Mouse (Mus musculus): ENCODE data around the gene Amot. TPM values are rescaled to one million over a fixed set of nuclear protein-coding genes. Genes with fewer than 3 reads are reported as not detected.

The Amot gene
- total RNA-seq (2017) = 5.6 and 8.4 TPM in 2 replicates

DNA sequence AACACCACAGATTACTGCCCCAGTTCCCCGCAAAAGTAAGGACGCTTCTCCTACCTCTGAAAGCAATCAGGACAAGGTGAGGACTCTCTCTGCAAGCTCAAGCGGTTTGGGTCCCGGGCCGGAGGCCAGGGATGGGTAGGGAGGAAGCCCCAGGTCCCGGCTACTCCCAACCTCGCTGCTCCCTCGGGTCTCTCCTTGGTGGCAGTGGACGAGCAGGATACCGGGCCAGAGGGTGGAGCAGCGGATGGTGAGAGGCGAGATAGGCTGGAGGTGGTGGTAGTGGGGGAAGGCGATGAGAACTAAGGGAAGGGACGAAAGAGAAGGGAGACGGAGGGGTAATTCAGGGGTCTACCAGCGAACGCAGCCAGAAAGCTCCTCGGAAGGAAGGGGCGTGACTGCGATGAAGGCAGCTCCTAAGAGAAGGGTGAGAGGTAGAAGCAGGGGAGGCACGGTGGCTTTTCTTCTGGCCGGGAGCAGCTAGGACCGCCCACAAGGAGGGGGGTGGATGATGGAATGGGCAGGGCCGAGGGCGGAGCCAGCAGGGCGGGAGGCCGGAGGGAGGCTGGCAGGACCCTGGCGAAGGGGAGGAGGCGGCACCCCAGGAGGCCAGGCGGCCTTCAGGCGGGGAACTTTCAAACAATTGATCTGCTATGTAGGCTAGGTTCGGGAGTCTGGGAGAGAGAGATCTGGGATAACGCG, at the start of gene Amot:
Gene Amot (minus strand): TSS at position 465 of the 699 bp plus-strand sequence.
- peak; percentile 82 to 92 for ATAC-seq (replicated peaks in 1 of 2; ENCODE audit: insufficient read depth in 1 of 2, low FRiP score in 2 of 2, low TSS enrichment in 1 of 2, low read depth in 1 of 2, poor library complexity in 2 of 2, severe bottlenecking in 2 of 2)

DNA sequence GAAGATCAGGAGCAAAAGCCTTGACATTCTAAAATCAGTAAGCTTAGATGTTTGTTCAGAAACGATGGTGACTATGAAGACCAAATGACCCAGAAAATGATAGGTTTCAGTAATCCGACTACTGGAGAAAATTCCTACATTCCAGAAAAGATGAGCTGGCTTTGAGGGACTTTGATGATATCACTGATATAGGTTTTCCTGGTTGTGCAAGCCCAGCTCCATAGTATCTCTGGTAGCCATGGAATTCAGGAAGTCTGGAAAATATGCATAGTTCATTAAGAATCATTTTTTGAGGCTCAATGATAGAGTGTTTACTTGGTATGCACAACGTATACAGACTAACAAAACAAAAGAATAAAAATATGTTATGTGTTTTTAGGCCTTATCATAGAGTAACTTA, 40.1 kb upstream of the Amot start:
- ATAC-seq (replicated peaks in 1 of 2; ENCODE audit: insufficient read depth in 1 of 2, low FRiP score in 2 of 2, low TSS enrichment in 1 of 2, low read depth in 1 of 2, poor library complexity in 2 of 2, severe bottlenecking in 2 of 2) = no peak

DNA sequence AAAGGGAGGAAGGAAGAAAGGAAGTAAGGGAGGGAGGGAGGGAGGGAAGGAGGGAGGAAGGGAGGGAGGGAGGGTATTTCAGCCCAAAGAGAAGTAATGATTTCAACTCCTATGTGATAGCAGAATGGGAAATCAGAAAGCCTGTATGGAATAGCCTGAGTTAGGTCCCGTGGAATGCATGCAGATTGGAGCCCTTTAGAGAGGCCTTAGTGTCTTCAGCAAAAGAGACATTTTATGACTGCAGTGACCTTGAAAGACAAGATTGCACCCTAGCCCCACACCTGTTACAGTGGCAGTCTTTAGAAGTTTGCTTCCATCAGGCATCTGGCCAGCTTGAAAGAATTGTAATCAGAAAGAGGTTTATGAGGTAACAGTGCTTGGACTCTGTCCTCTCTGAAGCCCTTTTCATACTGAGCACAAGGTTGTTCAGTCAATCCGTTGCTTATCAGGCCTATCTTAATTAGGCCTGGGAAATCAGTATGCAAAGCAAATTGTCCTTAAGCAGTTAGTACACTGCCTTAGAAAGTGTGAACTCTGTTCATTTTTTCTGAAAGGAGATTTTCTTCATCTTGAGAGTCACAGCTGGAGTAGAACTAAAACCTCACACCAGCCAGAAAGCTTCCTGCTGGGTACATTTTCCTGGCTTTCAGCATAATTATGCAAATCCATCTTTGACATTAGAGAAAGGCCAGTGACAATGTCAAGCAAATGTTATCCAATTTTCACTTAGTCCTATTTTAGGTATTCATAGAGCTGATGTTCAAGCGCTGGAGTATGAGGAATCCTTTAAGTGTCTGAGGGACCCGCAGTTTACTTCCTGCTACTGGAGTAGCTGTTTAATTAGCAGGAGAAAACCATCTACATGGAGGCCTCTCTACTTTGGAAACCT, 38.9 kb upstream of the Amot start:
- no peak for ATAC-seq (replicated peaks in 1 of 2; ENCODE audit: insufficient read depth in 1 of 2, low FRiP score in 2 of 2, low TSS enrichment in 1 of 2, low read depth in 1 of 2, poor library complexity in 2 of 2, severe bottlenecking in 2 of 2)

DNA sequence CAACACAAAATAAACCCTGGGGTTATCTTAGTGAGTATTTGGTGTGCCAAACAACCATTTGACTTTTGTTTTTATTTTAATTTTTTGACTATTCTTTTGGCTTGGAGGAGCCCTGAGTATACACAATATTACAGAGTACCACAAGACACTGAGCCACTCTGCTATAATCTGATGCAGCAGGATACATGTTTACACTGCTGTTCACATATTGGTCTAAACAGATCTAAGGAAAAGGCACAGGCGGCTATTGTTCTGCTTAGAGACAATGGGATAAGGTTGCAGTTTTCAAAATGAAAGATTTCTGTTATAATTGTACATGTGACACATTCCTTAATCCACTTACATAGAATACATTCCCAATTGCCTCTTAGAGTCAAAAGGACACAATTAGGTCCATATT, 36.1 kb upstream of the Amot start:
- no peak for ATAC-seq (replicated peaks in 1 of 2; ENCODE audit: insufficient read depth in 1 of 2, low FRiP score in 2 of 2, low TSS enrichment in 1 of 2, low read depth in 1 of 2, poor library complexity in 2 of 2, severe bottlenecking in 2 of 2)

DNA sequence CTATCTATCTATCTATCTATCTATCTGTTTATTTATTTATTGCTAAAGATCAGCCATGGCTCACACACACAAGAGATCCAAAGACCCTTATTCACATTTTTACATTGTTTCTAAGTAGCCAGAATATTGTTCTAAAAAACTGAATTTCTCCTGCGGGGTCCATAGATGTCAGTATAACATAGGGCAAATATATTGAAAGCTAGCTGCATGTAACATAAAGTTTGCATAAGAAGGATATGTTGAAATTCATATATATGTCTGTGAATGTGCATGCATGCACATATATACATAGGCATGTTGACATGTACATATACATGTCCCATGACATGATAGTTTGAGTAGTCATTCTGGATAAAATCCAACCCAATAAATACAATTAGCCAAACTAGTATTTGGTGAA, 35.3 kb upstream of the Amot start:
- no peak for ATAC-seq (replicated peaks in 1 of 2; ENCODE audit: insufficient read depth in 1 of 2, low FRiP score in 2 of 2, low TSS enrichment in 1 of 2, low read depth in 1 of 2, poor library complexity in 2 of 2, severe bottlenecking in 2 of 2)

DNA sequence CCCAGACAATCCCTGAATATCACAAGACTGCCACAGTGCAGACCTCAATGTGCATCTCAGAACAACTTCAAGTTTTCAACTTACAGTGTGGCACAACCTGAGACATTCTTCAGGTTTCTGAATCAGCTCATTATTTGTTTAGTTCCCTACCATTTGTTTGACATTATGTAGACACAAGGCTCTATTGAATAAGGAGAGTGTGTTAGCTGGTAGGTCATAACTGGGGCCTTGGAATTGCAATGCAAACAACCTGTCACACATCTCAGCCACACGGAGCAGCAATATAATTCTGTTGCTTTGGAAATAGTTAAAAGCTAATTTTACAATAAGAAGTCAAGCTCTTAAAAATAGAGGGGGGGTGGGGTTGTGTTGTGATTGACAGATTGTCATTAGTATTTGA, 24.6 kb upstream of the Amot start:
- ATAC-seq (replicated peaks in 1 of 2; ENCODE audit: insufficient read depth in 1 of 2, low FRiP score in 2 of 2, low TSS enrichment in 1 of 2, low read depth in 1 of 2, poor library complexity in 2 of 2, severe bottlenecking in 2 of 2) = no peak

DNA sequence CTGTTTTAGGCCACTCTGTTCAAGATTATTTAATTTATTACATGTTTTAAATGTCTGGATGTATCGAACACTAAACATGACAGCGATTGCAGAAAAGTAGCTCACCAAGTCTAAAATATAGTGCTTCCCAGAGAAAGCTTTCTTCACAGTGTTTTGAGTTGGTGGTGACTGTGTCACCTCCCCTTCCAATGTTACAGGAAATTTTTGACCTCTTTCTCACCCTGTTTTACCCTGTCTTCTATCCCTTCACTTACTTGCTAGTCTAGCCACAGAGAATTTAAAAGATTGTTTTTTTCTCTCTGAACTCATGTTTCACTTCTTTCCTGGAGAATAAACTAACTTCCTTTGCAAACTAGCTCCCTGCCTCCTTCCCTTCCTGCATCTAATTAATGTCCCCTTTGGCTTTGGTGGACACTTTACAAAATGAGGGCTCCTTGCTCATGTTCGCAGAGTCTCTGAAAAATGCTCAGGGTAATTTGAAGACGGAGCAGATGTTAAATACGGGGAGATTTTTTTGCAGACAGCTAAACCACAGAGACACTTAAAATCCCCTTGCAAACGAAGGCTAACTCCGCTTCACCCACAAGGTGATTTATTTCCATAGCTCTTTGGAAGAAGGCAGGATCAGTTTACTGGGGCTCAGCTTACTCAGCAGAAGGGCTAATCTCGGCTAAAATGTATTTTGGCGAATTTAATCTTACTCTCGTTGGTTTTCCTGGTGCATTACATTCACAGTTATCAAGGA, 11.5 kb upstream of the Amot start:
- ATAC-seq (replicated peaks in 1 of 2; ENCODE audit: insufficient read depth in 1 of 2, low FRiP score in 2 of 2, low TSS enrichment in 1 of 2, low read depth in 1 of 2, poor library complexity in 2 of 2, severe bottlenecking in 2 of 2) = no peak

DNA sequence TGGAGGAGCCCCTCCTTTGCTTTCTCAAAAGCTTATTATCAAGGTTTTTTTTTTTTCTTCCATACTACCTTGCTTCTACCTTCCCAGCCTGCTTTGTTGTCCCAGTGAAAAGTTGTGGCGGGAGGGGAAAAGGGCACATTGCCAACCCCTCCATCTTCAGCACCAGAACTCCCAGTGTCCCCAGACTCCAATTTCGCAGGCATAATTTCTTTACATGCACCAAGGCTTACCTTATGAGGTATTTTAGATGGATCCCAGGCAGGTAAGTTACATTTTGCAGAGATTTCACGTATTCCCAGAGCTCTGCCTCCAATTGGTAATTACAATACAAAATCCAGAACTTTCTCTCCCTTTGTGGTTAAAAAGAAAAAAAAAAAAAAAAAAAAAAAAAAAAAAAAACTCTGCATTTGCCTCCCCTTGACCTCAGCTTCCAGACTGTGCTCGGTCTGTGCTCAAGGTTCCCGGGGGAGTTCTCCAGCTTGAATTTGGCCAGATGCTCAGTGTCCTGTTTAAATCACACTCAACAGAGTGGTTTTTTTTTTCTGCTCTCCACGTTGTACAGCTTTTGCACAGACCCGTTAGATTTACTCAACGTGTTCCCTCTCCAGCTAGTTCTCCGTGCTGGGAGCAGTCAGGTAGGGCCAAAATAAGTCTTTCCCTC, 10.6 kb upstream of the Amot start:
- ATAC-seq (replicated peaks in 1 of 2; ENCODE audit: insufficient read depth in 1 of 2, low FRiP score in 2 of 2, low TSS enrichment in 1 of 2, low read depth in 1 of 2, poor library complexity in 2 of 2, severe bottlenecking in 2 of 2) = no peak

DNA sequence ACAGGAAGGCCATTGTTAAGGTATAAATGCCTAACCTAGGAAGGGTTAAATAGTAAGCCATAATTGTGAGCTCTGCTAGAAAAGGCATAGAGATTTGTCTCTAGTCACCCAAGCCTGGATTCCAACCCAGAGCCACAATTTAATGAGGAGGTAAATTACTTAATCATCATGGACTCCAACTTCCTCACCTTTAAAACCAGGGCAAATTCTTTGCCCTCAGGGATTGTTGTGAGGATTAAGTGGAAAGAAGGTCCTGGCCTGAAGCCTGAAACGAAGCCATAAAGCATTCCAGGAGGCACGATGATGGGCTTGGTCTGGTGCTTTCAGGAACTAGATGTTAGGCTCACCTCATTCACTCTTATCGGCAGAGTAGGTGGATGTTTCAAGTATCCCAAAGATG, 5.7 kb upstream of the Amot start:
- ATAC-seq (replicated peaks in 1 of 2; ENCODE audit: insufficient read depth in 1 of 2, low FRiP score in 2 of 2, low TSS enrichment in 1 of 2, low read depth in 1 of 2, poor library complexity in 2 of 2, severe bottlenecking in 2 of 2) = no peak

DNA sequence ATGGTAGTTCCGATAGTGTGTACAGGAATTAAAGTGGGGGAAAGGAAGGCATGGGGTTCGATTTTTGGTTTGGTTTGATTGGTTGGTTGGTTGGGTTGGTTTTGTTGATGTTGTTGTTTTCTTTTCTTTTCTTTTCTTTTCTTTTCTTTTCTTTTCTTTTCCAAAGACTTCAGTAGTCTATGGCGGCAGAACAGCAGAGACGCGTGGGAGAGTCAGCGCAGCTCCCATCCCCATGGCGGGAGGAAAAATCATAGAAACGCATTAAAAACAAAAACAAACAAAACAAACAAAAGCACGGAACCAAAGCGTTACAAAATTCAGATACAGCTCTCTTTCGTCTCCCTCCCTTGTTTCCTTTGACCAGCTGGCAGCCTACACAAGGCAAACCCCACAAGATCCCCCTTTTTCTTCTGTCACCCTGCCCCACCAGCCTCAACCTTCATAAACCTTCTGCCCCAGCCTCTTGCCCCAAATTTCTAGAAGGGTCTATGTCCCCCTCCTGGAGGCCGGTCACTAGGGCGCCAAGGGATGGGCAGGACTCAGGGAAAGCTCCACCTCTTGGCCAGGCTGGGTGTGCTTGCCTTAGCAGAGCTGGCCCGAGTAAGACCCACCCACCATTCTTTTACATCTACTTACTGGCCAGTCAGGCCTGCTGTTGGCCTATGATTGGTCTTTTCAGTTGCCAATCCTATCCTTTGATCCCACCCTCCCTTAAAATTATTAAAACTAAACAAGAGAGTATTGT, 648 bp upstream of the Amot start:
- peak; percentile 95 to 96 for ATAC-seq (replicated peaks in 1 of 2; ENCODE audit: insufficient read depth in 1 of 2, low FRiP score in 2 of 2, low TSS enrichment in 1 of 2, low read depth in 1 of 2, poor library complexity in 2 of 2, severe bottlenecking in 2 of 2)

DNA sequence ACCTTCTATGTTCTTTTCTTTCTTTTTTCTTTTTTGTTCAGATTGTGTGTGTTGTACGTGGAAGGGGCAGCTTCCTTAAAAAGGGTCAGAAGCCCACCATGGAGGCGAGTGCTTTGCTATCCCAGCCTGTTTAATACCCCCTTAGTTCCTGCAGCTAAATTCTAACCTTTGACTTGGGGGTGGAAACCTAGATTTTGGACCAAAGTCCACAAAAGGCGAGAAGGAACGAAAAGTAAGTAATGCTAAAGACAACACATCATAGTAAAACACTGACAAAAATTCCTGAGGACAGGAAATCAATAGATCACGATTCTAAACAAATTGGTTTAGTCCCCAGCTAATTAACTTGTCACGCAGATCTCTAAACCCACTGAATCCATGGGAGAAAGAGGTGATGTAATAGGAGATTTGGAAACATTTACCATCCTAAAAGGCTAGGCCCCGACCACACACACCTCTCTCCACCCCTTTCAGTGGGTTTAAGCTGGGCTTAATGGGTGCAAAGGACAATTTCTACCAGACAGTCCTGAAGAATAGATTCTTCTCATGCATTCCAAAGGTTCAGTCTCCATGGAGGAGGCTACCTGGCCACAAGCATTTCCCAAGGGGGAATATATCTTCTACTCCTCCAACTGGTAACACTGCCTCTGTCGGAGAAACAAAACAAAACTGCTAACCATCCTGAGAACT, 3.2 kb downstream of the Amot start:
- no peak for ATAC-seq (replicated peaks in 1 of 2; ENCODE audit: insufficient read depth in 1 of 2, low FRiP score in 2 of 2, low TSS enrichment in 1 of 2, low read depth in 1 of 2, poor library complexity in 2 of 2, severe bottlenecking in 2 of 2)

DNA sequence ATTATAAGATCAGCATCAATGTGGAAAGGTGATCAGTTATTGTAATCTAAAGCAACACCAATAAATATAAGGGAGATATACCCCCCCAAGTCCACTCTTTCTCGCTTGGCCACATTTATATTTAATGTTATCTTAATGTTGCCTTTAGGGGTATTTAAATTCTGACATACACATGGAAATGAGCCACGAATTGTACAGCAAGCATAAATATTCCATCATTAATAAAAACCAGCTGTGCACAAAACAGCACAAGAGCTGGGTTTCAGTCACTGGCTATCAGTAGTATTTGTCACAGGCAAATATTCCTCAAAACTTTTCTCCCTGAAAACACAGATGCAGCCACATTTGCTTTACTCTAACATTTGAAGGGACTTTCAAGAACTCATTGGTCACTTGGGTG, 5.9 kb downstream of the Amot start:
- ATAC-seq (replicated peaks in 1 of 2; ENCODE audit: insufficient read depth in 1 of 2, low FRiP score in 2 of 2, low TSS enrichment in 1 of 2, low read depth in 1 of 2, poor library complexity in 2 of 2, severe bottlenecking in 2 of 2) = no peak

DNA sequence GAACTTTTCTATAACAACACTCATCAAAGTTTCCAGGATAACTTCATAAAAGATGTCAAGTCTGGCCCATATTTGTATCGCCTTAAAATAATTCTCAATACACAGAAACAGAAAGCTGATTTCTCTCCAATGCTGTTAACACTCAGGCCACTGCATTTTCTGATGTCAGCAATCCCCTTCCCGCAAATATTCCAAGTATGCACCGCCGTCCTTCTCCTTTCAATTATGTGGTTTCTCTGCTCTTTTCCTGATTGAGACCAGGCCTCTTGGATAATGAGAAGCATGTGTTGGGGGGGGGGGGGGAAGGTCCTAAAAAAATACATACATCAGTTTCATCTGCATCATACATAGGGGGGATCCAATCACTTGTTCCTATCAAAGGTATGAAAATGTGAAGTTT, 6.3 kb downstream of the Amot start:
- no peak for ATAC-seq (replicated peaks in 1 of 2; ENCODE audit: insufficient read depth in 1 of 2, low FRiP score in 2 of 2, low TSS enrichment in 1 of 2, low read depth in 1 of 2, poor library complexity in 2 of 2, severe bottlenecking in 2 of 2)

DNA sequence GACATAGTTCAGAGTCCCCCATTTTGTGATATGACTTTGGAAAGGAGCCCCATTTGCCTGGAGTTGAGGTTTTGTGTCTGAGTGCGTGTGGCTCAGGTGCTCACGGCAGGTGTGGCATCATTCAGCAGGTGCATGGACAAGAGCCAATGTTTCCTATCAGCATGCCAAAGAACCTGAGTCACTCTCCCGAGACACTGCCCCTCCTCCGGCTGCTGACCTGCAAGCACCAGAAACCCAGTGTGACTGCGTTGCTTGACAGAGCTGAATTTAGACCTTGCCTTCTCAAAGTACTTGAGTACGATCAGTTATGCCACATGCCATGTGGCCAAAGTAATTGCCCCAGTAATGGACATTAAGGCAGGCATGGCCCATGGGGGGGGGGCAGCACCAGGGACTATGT, 7.5 kb downstream of the Amot start:
- no peak for ATAC-seq (replicated peaks in 1 of 2; ENCODE audit: insufficient read depth in 1 of 2, low FRiP score in 2 of 2, low TSS enrichment in 1 of 2, low read depth in 1 of 2, poor library complexity in 2 of 2, severe bottlenecking in 2 of 2)

DNA sequence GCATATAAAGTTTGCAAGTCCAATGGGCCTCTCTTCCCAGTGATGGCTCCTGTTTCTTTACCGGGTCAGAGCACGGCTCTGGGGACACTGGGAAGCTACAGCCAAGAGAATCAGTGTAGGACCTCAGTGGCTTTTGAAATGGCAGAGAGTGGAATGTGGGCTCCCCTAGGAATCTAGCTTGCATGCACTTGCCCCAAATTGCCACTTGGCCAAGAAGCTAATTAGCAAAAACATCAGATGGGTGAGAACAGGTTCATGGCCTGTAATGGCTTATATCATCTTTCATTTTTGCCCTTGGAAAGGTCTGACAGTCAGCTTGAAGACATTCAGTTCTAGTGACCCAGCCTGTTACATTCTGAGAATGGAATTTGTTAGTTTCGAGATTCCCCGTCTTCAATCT, 9.6 kb downstream of the Amot start:
- ATAC-seq (replicated peaks in 1 of 2; ENCODE audit: insufficient read depth in 1 of 2, low FRiP score in 2 of 2, low TSS enrichment in 1 of 2, low read depth in 1 of 2, poor library complexity in 2 of 2, severe bottlenecking in 2 of 2) = no peak

DNA sequence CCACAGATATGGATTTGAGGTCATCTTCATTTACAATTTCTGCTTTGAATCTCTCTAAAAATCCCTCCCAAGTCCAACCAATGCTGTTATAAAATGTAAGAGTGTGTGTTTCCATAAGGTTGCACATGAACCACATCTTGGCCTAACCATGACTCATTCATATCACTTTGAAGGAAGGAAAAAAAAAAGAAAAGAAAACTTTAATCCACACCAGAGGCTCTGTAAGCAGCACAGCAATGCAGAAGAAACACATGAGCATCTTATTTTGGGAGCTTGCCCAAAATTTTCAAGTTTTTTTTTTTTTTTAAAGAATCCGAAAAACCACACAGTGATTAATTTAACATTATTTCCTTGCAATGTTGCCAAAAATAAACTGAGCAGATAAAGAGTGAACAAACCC, 14.2 kb downstream of the Amot start:
- ATAC-seq (replicated peaks in 1 of 2; ENCODE audit: insufficient read depth in 1 of 2, low FRiP score in 2 of 2, low TSS enrichment in 1 of 2, low read depth in 1 of 2, poor library complexity in 2 of 2, severe bottlenecking in 2 of 2) = no peak

DNA sequence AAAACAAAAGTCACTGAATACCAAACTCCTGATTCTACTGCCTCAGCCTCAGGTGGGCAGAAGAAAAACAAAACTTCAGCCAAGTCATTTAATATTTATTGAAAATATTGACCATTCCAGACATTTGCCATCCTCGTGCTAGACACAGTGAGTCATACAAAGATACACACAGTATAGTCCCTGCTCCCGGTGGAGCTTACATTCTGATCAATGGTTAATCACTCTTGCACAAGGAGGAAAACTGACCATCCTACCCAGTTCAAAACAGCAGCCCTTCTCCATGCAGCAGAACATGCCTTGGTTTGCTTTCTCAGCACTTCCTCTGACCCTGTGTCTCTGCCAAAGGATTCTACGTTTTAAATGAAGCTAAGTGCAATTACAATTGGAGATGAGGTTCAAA, 14.6 kb downstream of the Amot start:
- ATAC-seq (replicated peaks in 1 of 2; ENCODE audit: insufficient read depth in 1 of 2, low FRiP score in 2 of 2, low TSS enrichment in 1 of 2, low read depth in 1 of 2, poor library complexity in 2 of 2, severe bottlenecking in 2 of 2) = no peak
